Mouse (Mus musculus) cerebellum, postnatal 14 days (tissue): ENCODE results near the gene Zfp1.

Experiments used
- DNase-seq, 2 experiments: peaks; one replicate each; pipeline ENCODE4 v3.0.0; 2021; ENCODE audit warnings: mixed read lengths in 2 of 2

The Zfp1 gene

DNA sequence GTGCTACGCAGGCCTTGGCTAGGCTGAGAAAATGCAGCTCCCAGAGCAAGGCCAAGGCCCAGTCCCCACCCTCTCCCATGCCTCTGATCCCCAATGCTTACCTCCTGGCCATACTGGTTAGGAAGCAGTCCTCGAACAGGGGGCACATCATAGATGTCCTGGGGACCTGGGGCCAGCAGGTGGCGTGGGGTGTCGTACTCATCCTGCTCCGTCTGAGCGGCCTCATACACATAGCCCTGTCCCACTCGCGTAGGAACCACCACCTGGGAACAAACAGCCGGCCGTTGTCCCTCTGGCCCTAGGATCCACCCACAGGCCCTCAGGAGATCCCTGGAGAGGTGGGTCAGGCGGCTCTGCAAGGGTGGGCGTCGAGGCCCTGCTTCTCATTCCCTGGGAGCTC, 72.3 kb downstream of the Zfp1 start:
- peak; percentile 16 to 39 for DNase-seq

DNA sequence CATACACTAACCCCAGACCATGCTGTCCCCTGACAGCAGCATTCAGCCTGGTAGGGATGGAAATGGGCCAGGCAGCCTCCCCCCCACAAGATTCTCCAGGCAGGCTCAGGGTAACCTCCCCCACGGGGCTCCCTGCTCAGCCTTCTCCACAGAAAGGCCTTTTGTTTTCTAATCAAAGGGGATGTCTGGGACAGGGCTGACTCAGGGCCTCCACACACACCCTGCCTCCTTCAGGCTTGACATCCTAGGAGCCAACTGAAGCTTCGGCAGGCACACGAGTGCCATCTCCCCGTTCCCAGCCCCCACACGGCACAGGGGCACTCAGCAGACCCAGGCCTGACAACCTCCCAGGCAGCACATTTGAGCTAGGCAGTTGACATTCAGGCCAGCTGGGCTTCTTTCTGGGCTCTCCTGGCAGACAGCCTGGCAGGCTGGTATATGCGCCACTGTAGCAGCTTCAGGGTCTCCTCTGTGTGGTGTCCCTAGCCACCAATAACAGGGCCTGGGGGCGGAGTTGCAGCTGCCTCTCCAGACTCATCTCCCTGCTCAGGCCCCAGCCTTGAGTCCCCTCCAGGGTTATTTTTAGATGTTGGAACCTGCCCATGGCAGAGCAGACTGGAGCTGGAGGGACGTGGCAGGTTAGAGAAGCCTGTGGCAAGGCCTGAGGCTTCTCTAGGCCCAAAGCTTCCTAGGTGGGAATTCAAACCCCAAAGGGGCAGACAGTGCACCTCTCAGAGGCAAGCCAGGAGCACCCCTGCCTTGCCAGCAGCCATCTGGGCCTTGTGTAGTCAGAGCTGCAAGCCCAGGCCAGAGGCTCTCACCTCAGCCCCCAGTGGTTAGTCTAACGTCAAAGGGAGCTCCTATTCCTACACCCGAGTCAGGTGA, 73.6 kb downstream of the Zfp1 start:
- DNase-seq, result peak; percentile 92 to 93

DNA sequence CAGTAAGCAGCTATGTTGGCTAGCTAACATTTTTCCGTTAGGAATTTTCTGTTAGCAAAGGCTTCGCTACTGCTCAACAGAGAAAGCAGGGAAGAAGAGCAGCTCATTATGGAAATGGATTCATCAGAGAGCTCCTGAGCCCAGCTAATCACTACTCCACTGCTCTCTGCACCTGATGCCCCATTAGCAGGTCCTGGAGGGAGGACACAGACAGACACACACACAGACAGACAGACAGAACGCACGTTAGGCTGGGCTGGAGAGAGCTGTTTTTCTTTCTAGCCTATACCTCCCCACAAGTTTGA, 74.2 kb downstream of the Zfp1 start:
- no peak for DNase-seq

DNA sequence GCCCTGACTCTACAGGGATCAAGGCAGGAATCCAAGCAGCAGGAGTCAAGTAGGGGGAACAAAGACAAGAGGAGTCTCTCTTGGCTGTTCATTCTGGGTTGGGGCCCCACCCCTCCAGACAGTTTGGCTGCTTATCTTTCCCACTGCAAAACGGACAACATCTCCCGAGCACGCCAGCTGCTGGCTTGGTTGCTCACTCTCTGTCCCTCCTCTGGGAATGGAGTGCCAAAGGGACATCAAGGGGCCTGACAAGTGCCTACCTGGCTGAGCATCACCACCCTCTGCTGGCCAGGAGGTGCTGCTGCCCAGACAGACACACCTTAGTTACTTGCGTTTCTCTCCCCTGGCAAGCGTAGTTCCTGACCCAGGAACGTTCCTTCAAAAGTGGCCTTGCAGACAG, 74.7 kb downstream of the Zfp1 start:
- no peak for DNase-seq

DNA sequence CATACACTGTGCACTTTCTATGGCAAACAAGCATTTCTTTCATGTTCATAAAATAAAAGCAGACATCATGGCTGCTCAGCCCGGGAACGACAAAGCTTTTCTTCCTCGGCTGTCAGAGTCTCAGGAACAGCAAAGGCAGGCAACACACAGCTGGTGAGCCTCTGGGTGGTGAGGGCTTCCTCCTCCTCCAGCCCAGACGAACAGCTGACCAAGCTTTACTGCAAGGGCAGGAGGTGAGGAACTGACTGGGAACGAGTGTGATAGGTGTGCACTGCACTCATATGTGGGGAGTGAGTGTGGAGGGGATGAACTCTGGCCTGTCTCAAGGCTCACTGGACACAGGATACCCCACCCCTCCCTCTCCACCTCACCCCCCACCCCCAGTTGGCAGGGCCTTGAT, 75.7 kb downstream of the Zfp1 start:
- DNase-seq, result no peak

DNA sequence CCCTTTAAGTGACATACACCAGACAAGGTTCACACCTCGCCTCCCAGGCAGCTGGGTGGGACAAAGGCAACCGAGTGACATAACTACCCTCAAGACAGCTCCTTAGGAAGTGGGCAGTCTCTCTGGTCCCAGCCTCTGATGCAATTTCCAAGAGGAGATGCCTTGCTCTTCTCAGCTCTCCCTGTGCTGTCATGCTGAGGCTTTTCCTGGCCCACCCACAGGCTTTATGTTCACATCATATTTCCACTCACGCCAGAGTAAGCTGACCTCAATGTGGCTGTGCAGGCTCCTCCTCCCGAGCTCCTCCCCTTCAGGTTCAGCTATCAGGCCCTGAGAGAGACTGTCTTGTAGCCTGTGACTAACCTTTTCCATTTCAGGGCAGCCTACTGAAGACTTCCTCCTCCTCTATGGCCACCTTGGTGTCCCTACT, 76.9 kb downstream of the Zfp1 start:
- no peak for DNase-seq
